Mouse (Mus musculus) intestine, postnatal 0 days (tissue): ENCODE results near the gene Rab11b. TPM values are rescaled to one million over a fixed set of nuclear protein-coding genes. Genes with fewer than 3 reads are reported as not detected.

Experiments used
- ATAC-seq: fragments of 200-750 bp; cut with Nextera tagmentation; 2 replicates; pipeline ENCODE4 v1.8.0; 2017; ENCODE audit warnings: mild to moderate bottlenecking, moderate TSS enrichment, moderate library complexity
- H3K27ac ChIP-seq: fragments of 300-500 bp; sonication (generic); 2 replicates; pipeline ENCODE4 v1.5.1; 2014; ENCODE audit warnings: mild to moderate bottlenecking, low read depth, low read length, moderate library complexity
- H3K27me3 ChIP-seq: fragments of 300-500 bp; sonication (generic); replicated peaks from 2 replicates; pipeline ENCODE4 v1.6.1; 2014; ENCODE audit warnings: low read length, mixed read lengths; ENCODE audit not compliant: control insufficient read depth, insufficient read depth
- H3K36me3 ChIP-seq: fragments of 300-500 bp; sonication (generic); 2 replicates; pipeline ENCODE4 v1.6.1; 2014; ENCODE audit warnings: mild to moderate bottlenecking, moderate library complexity; ENCODE audit not compliant: control insufficient read depth, insufficient read depth
- H3K4me1 ChIP-seq: fragments of 300-500 bp; sonication (generic); replicated peaks from 2 replicates; pipeline ENCODE4 v1.6.1; 2014; ENCODE audit warnings: antibody characterized with exemption, low read length, mixed read lengths; ENCODE audit not compliant: control insufficient read depth, insufficient read depth
- H3K4me2 ChIP-seq: fragments of 300-500 bp; sonication (generic); replicated peaks from 2 replicates; pipeline ENCODE4 v1.6.1; 2014; ENCODE audit warnings: low read depth, mild to moderate bottlenecking, moderate library complexity
- H3K4me3 ChIP-seq: fragments of 300-500 bp; sonication (generic); 2 replicates; pipeline ENCODE4 v1.5.1; 2014; ENCODE audit warnings: low read depth, low read length
- H3K9ac ChIP-seq: fragments of 300-500 bp; sonication (generic); 2 replicates; pipeline ENCODE4 v1.6.1; 2014; ENCODE audit warnings: mild to moderate bottlenecking, low read depth, low read length
- H3K9me3 ChIP-seq: fragments of 300-500 bp; sonication (generic); 2 replicates; pipeline ENCODE4 v1.6.1; 2016; ENCODE audit warnings: mixed run types; ENCODE audit not compliant: control insufficient read depth
- CTCF ChIP-seq: sonication (generic); IDR thresholded peaks from 2 replicates; pipeline ENCODE4 v1.5.1; 2016; ENCODE audit warnings: low read depth, mild to moderate bottlenecking, control low read depth, antibody characterized with exemption, moderate library complexity
- WGBS: fragments of 180-500 bp; shearing (Covaris S2); extraction: QIAGEN DNeasy Blood & Tissue Kit; methylation state at CpG from one replicate; pipeline ENCODE4 v1.1.7; 2014; 5-methylcytosine and 5-hydroxymethylcytosine counted together
- polyA plus RNA-seq: library from polyadenylated mRNA; unstranded; fragments of >200 nt; fragmentation: Nextera tagmentation; extraction: Ambion mirVana; gene quantifications from 2 replicates; pipeline ENCODE4 v1.2.1, GENCODE M21; 2015

The Rab11b gene
- polyA plus RNA-seq, 1 experiment from 2014 or later, result 157 TPM

DNA sequence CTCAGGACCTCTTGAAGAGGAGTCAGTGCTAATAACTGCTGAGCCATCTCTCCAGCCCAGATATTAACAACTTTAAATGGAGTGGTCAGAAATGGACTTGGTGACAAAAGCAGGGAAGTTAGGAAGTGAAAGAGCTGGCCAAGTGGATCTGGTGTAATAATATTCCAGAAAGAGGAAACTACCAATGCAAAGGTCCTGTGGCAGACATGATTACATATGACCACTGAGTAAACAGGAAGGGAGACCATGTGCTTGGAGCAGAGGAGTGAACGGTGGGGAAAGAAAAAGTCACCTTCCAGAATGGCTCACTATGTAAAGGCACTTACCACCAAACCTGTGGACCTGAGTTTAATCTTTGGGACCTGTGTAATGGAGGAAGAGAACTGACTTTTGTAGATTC lies 38.9 kb upstream of the Rab11b start:
- 50% methylated on average over 1 of the region's 1 CpGs for WGBS
- Histone ChIP-seq H3K9ac (no peak overlapping the region), H3K9me3 (no peaks in the 10 kb centered on the region), H3K27me3 (no peaks in the 10 kb centered on the region), H3K36me3 (no peaks in the 10 kb centered on the region), H3K27ac (no peak overlapping the region), H3K4me2 (no peak overlapping the region), H3K4me1 (no peaks in the 10 kb centered on the region), H3K4me3 (no peak overlapping the region)
- TF ChIP-seq CTCF, result no peak
- no peak for ATAC-seq

DNA sequence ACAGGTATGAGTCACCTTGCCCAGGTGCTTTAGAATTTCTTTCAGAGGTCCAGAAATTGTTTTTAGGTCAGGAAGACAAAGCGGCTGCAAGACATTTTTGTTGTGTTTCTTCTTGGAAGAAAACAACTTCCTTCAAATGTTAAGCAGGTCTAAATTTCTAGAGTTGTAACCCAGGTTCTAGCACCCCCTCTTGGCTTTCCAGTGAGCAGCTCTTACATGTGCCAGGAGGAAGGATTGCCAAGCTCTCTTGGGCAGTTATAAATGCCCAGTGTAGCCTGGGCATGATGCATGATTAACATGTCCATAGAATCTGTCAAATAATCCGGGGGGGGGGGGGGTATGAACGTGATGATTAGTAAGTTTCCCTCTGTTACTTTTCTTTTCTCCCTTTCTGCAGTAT lies 38.0 kb upstream of the Rab11b start:
- Histone ChIP-seq H3K9me3 (no peaks in the 10 kb centered on the region), H3K9ac (no peak overlapping the region), H3K27me3 (no peaks in the 10 kb centered on the region), H3K4me1 (no peaks in the 10 kb centered on the region), H3K4me2 (no peak overlapping the region), H3K4me3 (no peak overlapping the region), H3K36me3 (no peaks in the 10 kb centered on the region), H3K27ac (no peak overlapping the region)
- 45% methylated on average over 3 of the region's 3 CpGs for WGBS
- ATAC-seq, result no peak
- peak; percentile 73 for TF ChIP-seq CTCF

DNA sequence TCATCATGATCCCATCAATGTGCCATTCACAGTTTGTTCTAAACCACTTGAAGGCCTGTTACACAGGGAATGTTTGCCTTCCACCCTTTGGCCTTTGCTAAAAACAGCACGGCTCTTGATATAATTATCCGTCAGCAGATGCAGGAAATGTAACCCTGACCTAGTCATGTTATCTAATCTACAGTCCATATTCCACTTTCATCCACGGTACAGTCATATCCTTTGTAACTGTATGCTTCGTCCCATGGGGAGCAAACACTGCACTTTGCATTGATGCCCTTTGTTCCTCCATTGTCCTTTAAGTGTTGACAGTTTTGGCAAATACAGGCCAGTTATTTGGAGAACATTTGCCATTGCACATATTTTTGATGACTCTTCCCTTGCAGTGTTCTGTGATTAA lies 28.4 kb upstream of the Rab11b start:
- no peaks in the 10 kb centered on the region for H3K27me3 ChIP-seq
- WGBS, result 14% methylated on average over 4 of the region's 4 CpGs
- H3K9me3 ChIP-seq, result no peaks in the 10 kb centered on the region
- H3K4me1 ChIP-seq, result no peaks in the 10 kb centered on the region
- TF ChIP-seq CTCF, result no peak
- no peak overlapping the region for H3K4me2 ChIP-seq
- no peaks in the 10 kb centered on the region for H3K36me3 ChIP-seq
- H3K4me3 ChIP-seq, result no peak overlapping the region
- peak overlapping the region; percentile 51; the same call in 1 of the 2 replicates for H3K27ac ChIP-seq
- peak; percentile 94 for ATAC-seq
- H3K9ac ChIP-seq, result no peak overlapping the region

DNA sequence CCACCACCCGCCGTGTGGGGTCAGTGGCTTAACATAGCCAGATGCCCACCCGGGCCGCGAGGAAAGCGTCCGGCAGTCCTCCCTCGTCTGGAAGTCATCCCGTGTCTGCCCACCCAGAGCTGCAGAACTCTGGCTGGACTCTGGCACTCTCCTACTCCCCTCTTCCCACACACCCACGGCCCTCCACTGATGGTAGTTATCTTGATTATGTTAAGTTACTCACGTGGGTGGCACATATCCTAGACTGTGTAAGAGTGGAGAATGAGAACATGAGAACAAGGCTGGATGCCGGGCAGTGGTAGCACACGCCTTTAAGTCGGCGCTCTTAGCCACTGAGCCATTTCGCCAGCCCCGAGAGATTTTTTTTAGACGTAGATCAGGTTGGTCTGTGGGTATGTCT lies 26.0 kb upstream of the Rab11b start:
- no peaks in the 10 kb centered on the region for H3K9me3 ChIP-seq
- no peak for ATAC-seq
- 91% methylated on average over 18 of the region's 18 CpGs for WGBS
- H3K27me3 ChIP-seq, result no peaks in the 10 kb centered on the region
- peaks cover 10% of the 10 kb centered on the region for H3K4me1 ChIP-seq
- H3K27ac ChIP-seq, result no peak overlapping the region
- no peak overlapping the region for H3K4me3 ChIP-seq
- H3K4me2 ChIP-seq, result no peak overlapping the region
- H3K36me3 ChIP-seq, result no peaks in the 10 kb centered on the region
- TF ChIP-seq CTCF, result no peak
- H3K9ac ChIP-seq, result no peak overlapping the region

DNA sequence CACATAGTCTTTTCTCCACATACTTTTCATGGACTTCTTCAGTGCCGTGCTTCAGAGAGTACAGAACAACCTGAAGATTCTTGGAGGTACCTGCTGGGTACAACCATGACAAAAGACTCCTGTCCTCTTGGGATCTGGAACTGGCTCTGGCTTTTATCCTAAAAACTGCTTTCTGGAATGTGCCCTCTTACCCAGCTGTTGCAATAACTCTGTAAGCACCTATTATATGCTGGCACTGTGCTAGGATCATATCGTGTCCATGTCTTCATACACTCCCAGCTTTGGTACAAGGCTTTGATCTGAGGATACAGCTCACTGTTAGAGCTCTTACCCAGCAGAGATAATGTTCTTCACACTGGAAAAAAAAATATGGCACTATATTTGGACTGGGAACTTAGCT lies 24.6 kb upstream of the Rab11b start:
- no peak for TF ChIP-seq CTCF

DNA sequence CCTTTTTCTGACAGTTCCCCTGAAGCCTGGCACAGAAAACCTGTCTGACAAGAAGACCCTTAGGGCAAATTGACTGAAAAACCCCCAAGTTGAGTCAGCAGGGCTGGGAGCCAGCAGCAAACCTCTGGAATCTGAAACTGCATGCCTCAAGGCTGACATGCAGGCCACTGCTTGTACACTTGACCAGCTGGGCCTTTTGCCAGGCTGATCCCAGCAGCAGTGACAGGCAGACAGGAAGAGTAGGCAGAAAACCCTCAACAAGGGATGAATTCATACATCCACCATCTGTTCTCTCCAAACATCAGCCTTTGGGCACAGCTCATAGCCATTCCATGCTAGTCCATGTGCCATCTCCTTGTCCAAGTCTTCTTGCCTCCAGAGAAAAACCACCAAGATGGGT lies 23.1 kb upstream of the Rab11b start:
- Histone ChIP-seq H3K4me3 (no peak overlapping the region), H3K4me1 (peaks cover 18% of the 10 kb centered on the region), H3K36me3 (peaks cover 4% of the 10 kb centered on the region; the same call in 1 of the 2 replicates), H3K4me2 (no peak overlapping the region), H3K9me3 (no peaks in the 10 kb centered on the region), H3K9ac (no peak overlapping the region), H3K27me3 (no peaks in the 10 kb centered on the region), H3K27ac (no peak overlapping the region; the same call in 1 of the 2 replicates)
- no peak for TF ChIP-seq CTCF
- ATAC-seq, result no peak

More for the DNA sequence above, 24.6 kb upstream of the Rab11b start:
- no peaks in the 10 kb centered on the region for H3K9me3 ChIP-seq
- peaks cover 18% of the 10 kb centered on the region for H3K4me1 ChIP-seq
- no peak overlapping the region for H3K9ac ChIP-seq
- H3K4me2 ChIP-seq, result no peak overlapping the region
- 86% methylated on average over 2 of the region's 2 CpGs for WGBS
- H3K36me3 ChIP-seq, result no peaks in the 10 kb centered on the region
- no peaks in the 10 kb centered on the region for H3K27me3 ChIP-seq
- H3K4me3 ChIP-seq, result no peak overlapping the region
- no peak overlapping the region for H3K27ac ChIP-seq
- ATAC-seq, result no peak

DNA sequence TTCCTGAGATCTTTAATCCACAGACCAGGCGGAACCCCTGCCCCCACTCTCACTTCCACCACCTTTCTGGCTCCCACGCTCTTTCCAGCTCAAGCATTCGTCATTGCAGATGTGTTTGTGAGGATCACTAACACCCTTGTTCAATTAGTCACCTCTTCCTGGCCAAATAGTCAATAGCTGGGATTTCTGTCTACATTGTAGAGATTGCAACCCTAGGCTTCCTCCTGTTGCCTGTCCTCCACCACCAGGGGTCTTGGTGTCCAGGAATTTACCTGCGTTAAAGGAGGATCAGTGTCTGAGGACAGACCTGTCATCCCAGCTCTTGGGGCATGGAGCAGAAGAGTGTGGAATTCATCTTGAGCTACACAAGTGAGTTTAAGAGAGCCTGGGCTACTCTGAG lies 21.7 kb upstream of the Rab11b start:
- peak overlapping the region; percentile 82 for H3K4me2 ChIP-seq
- peaks cover 16% of the 10 kb centered on the region; the same call in 1 of the 2 replicates for H3K36me3 ChIP-seq
- H3K27ac ChIP-seq, result peak overlapping the region; percentile 55
- no peaks in the 10 kb centered on the region for H3K9me3 ChIP-seq
- ATAC-seq, result no peak
- H3K4me1 ChIP-seq, result peaks cover 18% of the 10 kb centered on the region
- peak overlapping the region; percentile 32; the same call in 1 of the 2 replicates for H3K9ac ChIP-seq
- H3K27me3 ChIP-seq, result no peaks in the 10 kb centered on the region
- peak overlapping the region; percentile 44; the same call in 1 of the 2 replicates for H3K4me3 ChIP-seq
- peak; percentile 50 for TF ChIP-seq CTCF
- 52% methylated on average over 4 of the region's 4 CpGs for WGBS
